Mouse (Mus musculus) frontal cortex, postnatal 25 days (tissue): ENCODE data around the gene Grm4.

Experiments used
- DNase-seq, 2 experiments: peaks; one replicate each; pipeline ENCODE4 v3.0.0; 2022; ENCODE audit warnings: low spot score in 2 of 2

Grm4 gene

GRCm38 (mm10) chr17:27445364-27446075, 75.7 kb downstream of the Grm4 start:
- DNase-seq, result no peak

- no peak for DNase-seq
These were observed 78.6 kb downstream of the Grm4 start for GRCm38 (mm10) chr17:27442538-27443113.

- no peak for DNase-seq
These were observed 79.4 kb downstream of the Grm4 start for GRCm38 (mm10) chr17:27441778-27442177.

GRCm38 (mm10) chr17:27435799-27436198, 85.4 kb downstream of the Grm4 start:
- no peak for DNase-seq

- no peak for DNase-seq
These were observed 86.0 kb downstream of the Grm4 start for GRCm38 (mm10) chr17:27435225-27435624.

GRCm38 (mm10) chr17:27434066-27434465, 87.1 kb downstream of the Grm4 start:
- no peak for DNase-seq

GRCm38 (mm10) chr17:27433179-27433680, 88.0 kb downstream of the Grm4 start:
- DNase-seq, result no peak

- no peak for DNase-seq
These were observed 89.0 kb downstream of the Grm4 start for GRCm38 (mm10) chr17:27432145-27432650.

- no peak for DNase-seq
These were observed 90.0 kb downstream of the Grm4 start for GRCm38 (mm10) chr17:27431049-27431839.

GRCm38 (mm10) chr17:27429757-27430156, 91.4 kb downstream of the Grm4 start:
- no peak for DNase-seq

GRCm38 (mm10) chr17:27425016-27425415, 96.2 kb downstream of the Grm4 start:
- DNase-seq, result no peak

GRCm38 (mm10) chr17:27424356-27424755, 96.8 kb downstream of the Grm4 start:
- no peak for DNase-seq

GRCm38 (mm10) chr17:27422726-27423381, 98.3 kb downstream of the Grm4 start:
- DNase-seq, result peak; percentile 21 to 39

GRCm38 (mm10) chr17:27422371-27422725, 98.9 kb downstream of the Grm4 start:
- no peak for DNase-seq

- no peak for DNase-seq
These were observed 99.4 kb downstream of the Grm4 start for GRCm38 (mm10) chr17:27421837-27422236.

GRCm38 (mm10) chr17:27409006-27409405, 112.2 kb downstream of the Grm4 start:
- no peak for DNase-seq

- no peak for DNase-seq
These were observed 112.7 kb downstream of the Grm4 start for GRCm38 (mm10) chr17:27408531-27408930.

GRCm38 (mm10) chr17:27406956-27407355, 114.2 kb downstream of the Grm4 start:
- DNase-seq, result no peak

- DNase-seq, result no peak
These were observed 115.7 kb downstream of the Grm4 start for GRCm38 (mm10) chr17:27405376-27406024.

GRCm38 (mm10) chr17:27401200-27401599, 120.0 kb downstream of the Grm4 start:
- DNase-seq, result no peak

- no peak for DNase-seq
These were observed 127.3 kb downstream of the Grm4 start for GRCm38 (mm10) chr17:27393931-27394330.
